Mouse (Mus musculus) bone marrow macrophage, adult 2 months (primary cell): Measurements from ENCODE around the gene Fam219b.

Experiments used
- CTCF ChIP-seq: IDR thresholded peaks from 2 replicates; pipeline ENCODE4 v1.5.1; 2012; ENCODE audit warnings: low read depth, mild to moderate bottlenecking, low read length, moderate library complexity
- POLR2A ChIP-seq: IDR thresholded peaks from 2 replicates; pipeline ENCODE4 v1.6.1; 2012; ENCODE audit warnings: mild to moderate bottlenecking, low read depth, low read length, borderline replicate concordance

DNA sequence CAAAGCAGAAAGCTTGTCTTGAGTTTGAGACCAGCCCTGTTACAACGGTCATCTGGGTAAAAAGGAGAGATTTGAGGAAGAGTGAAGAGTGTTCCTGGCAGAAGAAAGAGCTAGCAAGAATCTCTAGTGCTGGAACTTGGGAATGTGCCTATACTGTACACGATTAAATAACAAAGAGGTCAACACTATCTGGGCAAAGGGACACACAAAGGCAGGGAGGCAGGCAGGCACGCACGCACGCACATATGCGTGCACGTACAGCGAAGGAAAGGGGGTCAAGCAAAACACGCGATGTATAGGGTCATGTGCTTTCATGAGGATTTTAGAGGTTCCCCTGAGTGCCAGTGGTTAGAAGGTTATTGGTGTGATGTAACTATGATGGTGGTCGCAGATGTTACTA, 15.8 kb downstream of the Fam219b start:
- TF ChIP-seq POLR2A (no peak), CTCF (no peak)
